Mouse (Mus musculus) adrenal gland, adult 2 months (tissue): Measurements from ENCODE around the gene Gfer. TPM values are rescaled to one million over a fixed set of nuclear protein-coding genes. Genes with fewer than 3 reads are reported as not detected.
"Not testable (repeated sequence)": the region's sequence is repeated elsewhere in the genome, so short reads cannot be mapped to it uniquely, and the experiment has no call there.

ENCODE experiments used
- DNase-seq: peaks from one replicate; pipeline ENCODE4 v3.0.0; 2021
- polyA plus RNA-seq: library from polyadenylated mRNA; depleted of rRNA; stranded (reverse); fragments of >200 nt; gene quantifications from 2 replicates; pipeline ENCODE4 v1.2.3, GENCODE M21; 2012
- total RNA-seq, 2 experiments: library from RNA; stranded (reverse); gene quantifications; 2 replicates each; pipeline ENCODE4 v1.2.3; 2021

The Gfer gene
- total and polyA plus RNA-seq, 3 experiments = 37.7 to 41.6 (median 40.7) TPM

GRCm38 (mm10) chr17:24687146-24687595 lies 8.8 kb downstream of the Gfer start:
- DNase-seq = peak; percentile 75

- peak; percentile 49 for DNase-seq
These were observed 9.4 kb downstream of the Gfer start for GRCm38 (mm10) chr17:24686514-24686913.

GRCm38 (mm10) chr17:24677500-24678080 lies 18.4 kb downstream of the Gfer start:
- no peak for DNase-seq

- DNase-seq = no peak
These were observed 19.1 kb downstream of the Gfer start for GRCm38 (mm10) chr17:24676877-24677276.

GRCm38 (mm10) chr17:24676187-24676586 lies 19.8 kb downstream of the Gfer start:
- no peak for DNase-seq

- no peak for DNase-seq
These were observed 21.7 kb downstream of the Gfer start for GRCm38 (mm10) chr17:24674277-24674676.

GRCm38 (mm10) chr17:24672141-24672540 lies 23.8 kb downstream of the Gfer start:
- peak; percentile 87 for DNase-seq

- DNase-seq = no peak
These were observed 24.6 kb downstream of the Gfer start for GRCm38 (mm10) chr17:24671346-24671745.

- peak; percentile 40 for DNase-seq
These were observed 25.6 kb downstream of the Gfer start for GRCm38 (mm10) chr17:24670246-24670844.

GRCm38 (mm10) chr17:24669545-24670245 lies 26.3 kb downstream of the Gfer start, which contains the start of gene Zfp598:
TSS of gene Zfp598 (plus strand) at chr17:24669687.
- DNase-seq = peak; percentile 97

- DNase-seq = not testable (repeated sequence)
These were observed 26.8 kb downstream of the Gfer start for GRCm38 (mm10) chr17:24669214-24669544.

- peak; percentile 61 for DNase-seq
These were observed 28.5 kb downstream of the Gfer start for GRCm38 (mm10) chr17:24667416-24667815.

- not testable (repeated sequence) for DNase-seq
These were observed 28.9 kb downstream of the Gfer start for GRCm38 (mm10) chr17:24667011-24667410.

GRCm38 (mm10) chr17:24658017-24658758 lies 37.8 kb downstream of the Gfer start, which contains the start of gene Npw:
TSS of gene Npw (minus strand) at chr17:24658457.
- DNase-seq = no peak

GRCm38 (mm10) chr17:24654969-24655368 lies 41.0 kb downstream of the Gfer start:
- no peak for DNase-seq

GRCm38 (mm10) chr17:24653967-24654710 lies 41.8 kb downstream of the Gfer start:
- DNase-seq = peak; percentile 73

- DNase-seq = no peak
These were observed 44.1 kb downstream of the Gfer start for GRCm38 (mm10) chr17:24651835-24652234.

- DNase-seq = no peak
These were observed 45.2 kb downstream of the Gfer start for GRCm38 (mm10) chr17:24650766-24651165.

- peak; percentile 87 for DNase-seq
These were observed 45.8 kb downstream of the Gfer start, which contains the start of gene Slc9a3r2 for GRCm38 (mm10) chr17:24650070-24650616. TSS of gene Slc9a3r2 (minus strand) at chr17:24650327.

- peak; percentile 66 for DNase-seq
These were observed 46.3 kb downstream of the Gfer start for GRCm38 (mm10) chr17:24649581-24650069.

GRCm38 (mm10) chr17:24648731-24649377 lies 47.1 kb downstream of the Gfer start:
- DNase-seq = no peak
